Mouse (Mus musculus) kidney, adult 2 months (tissue): ENCODE measurements around the gene Spam1.

Source experiments
- CTCF ChIP-seq: fragments of 200-500 bp; conservative IDR thresholded peaks from 2 replicates; pipeline ENCODE4 v1.5.1; 2011; ENCODE audit warnings: low read depth, mild to moderate bottlenecking, control low read depth, low read length, moderate library complexity, mixed read lengths; ENCODE audit not compliant: insufficient read depth, insufficient read length
- POLR2A ChIP-seq: fragments of 200-500 bp; IDR thresholded peaks from one replicate; pipeline ENCODE4 v1.6.1; 2011; ENCODE audit warnings: low read depth, low read length, control low read depth

DNA sequence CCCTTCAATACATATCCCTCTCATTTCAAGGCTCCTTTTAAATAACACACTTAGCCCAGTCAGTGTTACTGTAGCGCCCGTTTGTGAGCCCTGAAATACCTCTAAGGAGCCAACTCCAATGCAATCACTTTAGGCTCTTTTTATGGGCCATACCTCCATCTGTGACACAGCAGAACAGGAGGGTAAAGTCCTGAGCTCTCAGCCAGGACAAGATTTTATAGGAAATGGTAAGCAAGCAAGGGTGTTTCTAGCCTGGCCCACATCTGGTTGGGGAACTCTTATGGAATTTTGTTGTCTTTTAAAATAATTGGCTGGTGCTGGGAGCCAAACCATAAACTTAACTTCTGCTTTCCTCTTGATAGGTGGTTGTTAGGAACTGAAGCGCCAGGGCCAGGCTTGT lies 31.7 kb upstream of the Spam1 start:
- TF ChIP-seq POLR2A (no peak), CTCF (no peak)
